Mouse (Mus musculus) intestine, embryonic 16.5 days (tissue): Measurements from ENCODE around the gene Cby3. TPM values are rescaled to one million over a fixed set of nuclear protein-coding genes. Genes with fewer than 3 reads are reported as not detected.
"Not testable (repeated sequence)": the region's sequence is repeated elsewhere in the genome, so short reads cannot be mapped to it uniquely, and the experiment has no call there.

Experiments
- ATAC-seq: fragments of 200-750 bp; cut with Nextera tagmentation; 2 replicates; pipeline ENCODE4 v1.8.0; 2017; ENCODE audit warnings: moderate TSS enrichment, moderate library complexity
- H3K27ac ChIP-seq: fragments of 300-500 bp; sonication (generic); 2 replicates; pipeline ENCODE4 v1.5.1; 2014; ENCODE audit warnings: mild to moderate bottlenecking, low read length
- H3K27me3 ChIP-seq: fragments of 300-500 bp; sonication (generic); replicated peaks from 2 replicates; pipeline ENCODE4 v1.6.1; 2014; ENCODE audit warnings: low read length, control low read depth, mixed read lengths; ENCODE audit not compliant: control insufficient read depth, insufficient read depth
- H3K36me3 ChIP-seq: fragments of 300-500 bp; sonication (generic); 2 replicates; pipeline ENCODE4 v1.6.1; 2014; ENCODE audit warnings: low read length, control low read depth; ENCODE audit not compliant: control insufficient read depth, insufficient read depth
- H3K4me1 ChIP-seq: fragments of 300-500 bp; sonication (generic); 2 replicates; pipeline ENCODE4 v1.6.1; 2014; ENCODE audit warnings: low read length, control low read depth, mixed read lengths; ENCODE audit not compliant: control insufficient read depth, insufficient read depth
- H3K4me2 ChIP-seq: fragments of 300-500 bp; sonication (generic); 2 replicates; pipeline ENCODE4 v1.6.1; 2014; ENCODE audit warnings: low read depth, low read length, control low read depth
- H3K4me3 ChIP-seq: fragments of 300-500 bp; sonication (generic); 2 replicates; pipeline ENCODE4 v1.5.1; 2014; ENCODE audit warnings: mild to moderate bottlenecking, low read length
- H3K9ac ChIP-seq: fragments of 300-500 bp; sonication (generic); 2 replicates; pipeline ENCODE4 v1.6.1; 2014; ENCODE audit warnings: low read depth, low read length
- H3K9me3 ChIP-seq: fragments of 300-500 bp; sonication (generic); 2 replicates; pipeline ENCODE4 v1.6.1; 2016; ENCODE audit warnings: low read length, control low read depth; ENCODE audit not compliant: control insufficient read depth
- WGBS: fragments of 180-500 bp; shearing (Covaris S2); extraction: QIAGEN DNeasy Blood & Tissue Kit; methylation state at CpG from one replicate; pipeline ENCODE4 v1.1.7; 2014; 5-methylcytosine and 5-hydroxymethylcytosine counted together
- polyA plus RNA-seq: library from polyadenylated mRNA; unstranded; fragments of >200 nt; fragmentation: Nextera tagmentation; extraction: Ambion mirVana; gene quantifications from 2 replicates; pipeline ENCODE4 v1.2.1, GENCODE M21; 2015

Gene Cby3
- 0.20 and 0.21 TPM in 2 replicates for polyA plus RNA-seq

DNA sequence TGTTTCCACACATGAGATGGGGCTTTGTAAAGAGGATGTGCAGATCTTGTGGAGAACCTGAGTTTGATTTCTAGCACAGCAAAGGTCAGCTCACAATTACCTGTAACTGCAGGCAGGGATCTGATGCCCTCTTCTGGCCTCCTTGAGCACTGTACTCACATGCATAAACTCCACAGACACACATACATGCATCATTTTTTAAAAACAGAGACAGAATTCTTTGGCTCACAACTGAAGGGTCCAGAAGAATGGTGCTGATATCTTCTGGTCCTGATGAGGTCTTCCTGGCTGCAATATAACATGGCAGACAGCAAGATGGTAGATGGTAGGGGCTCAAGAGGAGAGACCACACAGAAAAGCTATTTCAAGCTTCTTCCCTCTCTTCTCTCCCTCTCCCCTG lies at the start of gene Cby3:
Gene Cby3, plus strand, starts transcription at position 301 of the 400 bp plus-strand sequence.
- H3K9me3 ChIP-seq, result no peaks in the 10 kb centered on the region
- 0 out of 2 replicates have a peak, but pooled peaks cover 4% of the 10 kb centered on the region for H3K4me1 ChIP-seq
- H3K9ac ChIP-seq, result no peak within 1 kb of the TSS
- no peak within 1 kb of the TSS for H3K27ac ChIP-seq
- H3K4me3 ChIP-seq, result no peak within 1 kb of the TSS
- H3K27me3 ChIP-seq, result no peaks in the 10 kb centered on the region
- no peaks in the 10 kb centered on the region for H3K36me3 ChIP-seq
- ATAC-seq, result no peak
- H3K4me2 ChIP-seq, result no peak within 1 kb of the TSS

DNA sequence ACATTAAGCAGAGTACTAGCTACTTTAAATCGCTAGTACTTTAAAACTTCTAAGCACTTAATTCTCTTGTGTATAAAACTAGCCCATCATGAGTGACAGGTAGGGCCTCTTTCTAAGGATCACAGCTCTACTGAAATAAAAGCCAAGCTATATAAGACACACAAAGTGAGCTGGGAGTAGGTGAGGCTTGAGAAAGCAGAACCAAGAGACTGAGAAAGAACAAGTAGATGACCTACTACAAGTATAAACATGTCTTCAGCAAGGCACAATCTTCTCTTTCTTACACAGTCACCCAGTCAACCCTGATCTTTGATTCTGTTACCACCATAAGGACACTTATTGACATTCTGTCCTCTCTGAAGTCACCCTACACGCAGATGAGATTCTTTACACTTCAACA lies 41.5 kb upstream of the Cby3 start:
- H3K4me1 ChIP-seq, result peaks cover 7% of the 10 kb centered on the region; the same call in 1 of the 2 replicates
- no peak overlapping the region for H3K9ac ChIP-seq
- no peak for ATAC-seq
- H3K36me3 ChIP-seq, result peaks cover 10% of the 10 kb centered on the region; the same call in 1 of the 2 replicates
- WGBS, result 70% methylated on average over 2 of the region's 2 CpGs
- no peaks in the 10 kb centered on the region for H3K9me3 ChIP-seq
- no peak overlapping the region for H3K27ac ChIP-seq
- H3K4me3 ChIP-seq, result no peak overlapping the region
- H3K27me3 ChIP-seq, result no peaks in the 10 kb centered on the region
- no peak overlapping the region for H3K4me2 ChIP-seq

DNA sequence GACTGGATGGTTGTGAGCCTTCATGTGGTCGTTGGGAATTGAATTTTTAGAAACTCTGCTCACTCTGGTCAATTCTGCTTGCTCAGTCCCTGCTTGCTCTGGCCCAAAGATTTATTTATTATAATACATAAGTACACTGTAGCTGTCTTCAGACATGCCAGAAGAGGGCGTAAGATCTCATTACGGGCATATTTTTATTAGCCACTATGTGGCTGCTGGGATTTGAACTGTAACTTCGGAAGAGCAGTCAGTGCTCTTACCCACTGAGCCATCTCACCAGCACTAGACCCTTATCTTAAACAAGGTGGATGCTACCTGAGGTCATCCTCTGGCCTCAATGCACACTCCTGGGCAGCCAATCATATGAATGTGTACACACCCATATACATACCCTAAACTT lies 34.9 kb upstream of the Cby3 start:
- not testable (repeated sequence) for H3K27ac ChIP-seq, H3K36me3 ChIP-seq, ATAC-seq, H3K4me2 ChIP-seq, H3K27me3 ChIP-seq, H3K9ac ChIP-seq, H3K4me3 ChIP-seq, H3K9me3 ChIP-seq
- H3K4me1 ChIP-seq, result peaks cover 17% of the 10 kb centered on the region
- WGBS, result 78% methylated on average over 4 of the region's 4 CpGs

DNA sequence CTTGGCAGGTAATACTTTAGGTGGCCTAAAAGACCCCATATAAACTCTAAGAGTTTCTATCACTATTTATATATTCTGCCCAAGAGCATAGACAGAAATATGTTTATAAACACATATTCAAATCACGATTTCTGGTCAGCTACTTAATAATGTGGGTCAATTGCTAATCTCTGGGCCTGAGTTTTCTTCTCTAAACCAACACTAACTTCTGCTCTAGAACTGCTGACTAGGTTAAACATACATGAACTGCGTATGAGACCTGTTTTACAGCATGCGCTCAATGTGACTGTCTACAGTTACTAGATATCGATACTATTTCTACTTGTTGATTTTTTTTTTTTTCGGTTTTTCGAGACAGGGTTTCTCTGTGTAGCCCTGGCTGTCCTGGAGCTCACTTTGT lies 33.0 kb upstream of the Cby3 start:
- Histone ChIP-seq H3K4me2 (0 out of 2 replicates have a peak overlapping the region, but pooled peaks have one; percentile 5), H3K27me3 (no peaks in the 10 kb centered on the region), H3K9ac (no peak overlapping the region), H3K4me3 (no peak overlapping the region), H3K9me3 (no peaks in the 10 kb centered on the region), H3K27ac (no peak overlapping the region), H3K4me1 (peaks cover 17% of the 10 kb centered on the region), H3K36me3 (no peaks in the 10 kb centered on the region)
- ATAC-seq, result no peak
- WGBS, result 84% methylated on average over 6 of the region's 6 CpGs

DNA sequence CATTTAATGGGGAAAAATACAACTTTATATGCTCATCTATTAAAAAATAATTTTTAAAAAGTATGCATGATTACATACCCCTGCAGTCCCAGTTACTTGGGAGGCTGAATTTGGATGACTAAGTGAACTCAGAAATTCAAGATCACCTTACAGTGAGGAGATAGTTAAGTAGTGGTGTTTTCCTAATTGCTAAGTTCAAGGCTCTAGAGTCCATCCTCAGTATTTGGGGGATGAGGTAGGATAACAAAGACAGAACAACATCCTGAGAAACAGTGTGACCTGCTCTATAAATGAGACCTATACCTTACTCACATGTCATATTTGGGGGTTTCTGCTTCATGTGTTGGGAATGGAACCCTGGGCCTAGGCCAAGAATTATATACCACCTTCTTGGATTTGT lies 31.9 kb upstream of the Cby3 start:
- no peak for ATAC-seq
- peak overlapping the region; percentile 22; the same call in 1 of the 2 replicates for H3K4me2 ChIP-seq
- H3K9ac ChIP-seq, result no peak overlapping the region
- H3K4me3 ChIP-seq, result no peak overlapping the region
- no peaks in the 10 kb centered on the region for H3K36me3 ChIP-seq
- peaks cover 17% of the 10 kb centered on the region for H3K4me1 ChIP-seq
- no peak overlapping the region for H3K27ac ChIP-seq
- no peaks in the 10 kb centered on the region for H3K27me3 ChIP-seq
- no peaks in the 10 kb centered on the region for H3K9me3 ChIP-seq

DNA sequence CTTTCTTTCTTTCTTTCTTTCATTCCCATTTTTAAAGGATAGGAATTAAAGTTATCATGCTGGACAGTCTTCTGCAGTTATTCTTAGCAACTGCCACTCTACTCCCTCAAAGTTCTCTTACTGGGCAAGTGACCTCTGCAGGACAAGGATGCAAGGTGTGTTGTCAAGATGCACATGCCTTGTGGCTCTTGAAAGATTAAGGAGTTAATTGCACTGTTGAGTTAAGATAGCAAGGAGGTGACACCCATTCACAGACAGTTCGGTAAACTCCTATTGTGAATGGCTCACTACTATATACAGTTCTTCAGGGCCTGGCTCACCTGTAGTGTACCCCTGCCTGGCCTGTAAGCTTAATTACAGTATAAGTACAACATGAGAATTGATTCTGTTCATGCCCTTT lies 30.4 kb upstream of the Cby3 start:
- peaks cover 14% of the 10 kb centered on the region for H3K4me1 ChIP-seq
- peak overlapping the region; percentile 99; the same call in 1 of the 2 replicates for H3K9ac ChIP-seq
- peak overlapping the region; percentile 92 for H3K4me3 ChIP-seq
- H3K36me3 ChIP-seq, result no peaks in the 10 kb centered on the region
- H3K4me2 ChIP-seq, result peak overlapping the region; percentile 70
- no peaks in the 10 kb centered on the region for H3K27me3 ChIP-seq
- 23% methylated on average over 1 of the region's 1 CpGs for WGBS
- no peaks in the 10 kb centered on the region for H3K9me3 ChIP-seq
- no peak overlapping the region for H3K27ac ChIP-seq
- ATAC-seq, result no peak

DNA sequence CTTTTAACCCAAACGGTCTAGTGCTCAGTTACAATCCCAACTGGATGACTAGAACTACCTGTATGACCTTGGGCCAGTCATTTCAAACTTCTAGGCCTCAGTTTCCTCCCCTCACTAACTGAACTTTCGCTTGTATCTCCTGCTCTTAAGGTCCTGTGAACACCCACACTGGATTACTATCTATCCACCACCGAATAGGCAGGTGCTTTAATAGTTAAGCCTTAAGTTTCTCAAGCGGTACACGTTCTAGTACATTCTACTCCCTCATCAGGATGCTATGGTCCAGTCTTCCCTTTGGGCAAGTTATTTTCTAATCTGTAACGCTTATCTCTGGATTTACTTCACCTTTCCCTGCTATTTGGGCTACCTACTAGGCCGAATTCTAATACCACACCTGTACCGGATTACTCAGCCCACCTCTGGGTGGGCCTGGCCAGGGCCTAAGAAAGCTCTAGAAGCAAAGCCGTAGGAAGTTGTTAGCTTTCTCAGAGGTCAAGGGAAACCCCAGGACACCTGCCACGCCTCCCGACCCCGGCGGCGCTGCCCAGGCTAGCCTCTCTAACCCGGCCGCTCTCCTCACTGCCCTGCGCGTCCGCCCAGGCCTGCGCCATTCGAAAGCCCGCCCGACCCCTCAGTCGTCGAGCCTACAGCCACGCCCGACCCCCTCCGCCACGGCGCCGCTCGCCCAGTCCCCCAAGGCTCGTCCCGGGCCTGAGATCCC lies 29.4 kb upstream of the Cby3 start:
- under 1% methylated on average over 34 of the region's 34 CpGs for WGBS
- no peaks in the 10 kb centered on the region for H3K27me3 ChIP-seq

DNA sequence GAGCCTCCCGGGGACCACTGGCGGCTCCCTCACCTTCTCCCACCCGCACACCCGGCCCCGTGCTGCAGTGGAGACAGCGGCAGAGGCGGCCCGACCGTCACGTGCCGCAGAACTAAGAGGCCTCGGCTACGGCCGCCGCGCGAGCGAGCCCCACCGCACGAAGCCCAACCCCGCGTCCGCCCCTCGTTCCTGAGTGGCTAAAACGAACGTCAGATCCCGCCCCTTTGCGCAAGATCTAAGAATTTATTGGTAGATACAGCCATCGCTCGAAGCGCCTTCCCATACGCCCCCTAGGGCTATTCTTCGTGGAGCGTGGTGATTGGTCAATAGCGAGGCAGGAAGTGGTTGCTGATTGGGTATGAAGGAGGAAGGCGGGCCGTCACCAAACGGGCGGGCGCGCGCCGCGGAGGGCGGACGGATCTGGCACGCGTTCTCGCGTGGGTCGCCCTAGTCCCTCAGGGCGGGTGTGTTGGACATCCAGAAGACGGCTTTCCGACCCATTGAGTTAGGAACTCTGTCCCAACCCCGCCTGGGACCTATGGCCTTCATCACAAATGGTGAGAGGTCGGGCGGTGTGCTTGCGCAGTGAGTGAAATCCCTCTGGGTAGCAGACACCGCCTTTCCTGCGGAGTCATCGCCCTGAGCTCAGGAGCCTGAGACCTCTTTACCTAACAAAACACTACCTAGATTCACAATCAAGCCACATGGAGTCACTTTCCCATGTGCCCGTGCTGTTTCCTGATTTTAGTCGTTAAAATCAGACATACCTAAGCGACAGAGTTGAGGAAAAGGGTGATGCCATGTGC lies 28.6 kb upstream of the Cby3 start, which contains the start of gene Canx:
Gene Canx, minus strand, starts transcription at position 178 of the 806 bp plus-strand sequence.
- H3K4me1 ChIP-seq, result peaks cover 14% of the 10 kb centered on the region
- H3K4me3 ChIP-seq, result peak within 1 kb of the TSS; percentile 92
- ATAC-seq, result peak; percentile 98
- H3K36me3 ChIP-seq, result no peaks in the 10 kb centered on the region
- no peaks in the 10 kb centered on the region for H3K9me3 ChIP-seq
- under 1% methylated on average over 64 of the region's 64 CpGs for WGBS
- H3K9ac ChIP-seq, result peak within 1 kb of the TSS; percentile 99
- peak within 1 kb of the TSS; percentile 70 for H3K4me2 ChIP-seq
- H3K27ac ChIP-seq, result peak within 1 kb of the TSS; percentile 92
- no peaks in the 10 kb centered on the region for H3K27me3 ChIP-seq

More for the DNA sequence above, 29.4 kb upstream of the Cby3 start:
- peak overlapping the region; percentile 92 for H3K4me3 ChIP-seq
- H3K9me3 ChIP-seq, result no peaks in the 10 kb centered on the region
- peak overlapping the region; percentile 70 for H3K4me2 ChIP-seq
- peak overlapping the region; percentile 99 for H3K9ac ChIP-seq
- peaks cover 14% of the 10 kb centered on the region for H3K4me1 ChIP-seq
- peak overlapping the region; percentile 90 for H3K27ac ChIP-seq
- H3K36me3 ChIP-seq, result no peaks in the 10 kb centered on the region
- peak; percentile 70 for ATAC-seq

DNA sequence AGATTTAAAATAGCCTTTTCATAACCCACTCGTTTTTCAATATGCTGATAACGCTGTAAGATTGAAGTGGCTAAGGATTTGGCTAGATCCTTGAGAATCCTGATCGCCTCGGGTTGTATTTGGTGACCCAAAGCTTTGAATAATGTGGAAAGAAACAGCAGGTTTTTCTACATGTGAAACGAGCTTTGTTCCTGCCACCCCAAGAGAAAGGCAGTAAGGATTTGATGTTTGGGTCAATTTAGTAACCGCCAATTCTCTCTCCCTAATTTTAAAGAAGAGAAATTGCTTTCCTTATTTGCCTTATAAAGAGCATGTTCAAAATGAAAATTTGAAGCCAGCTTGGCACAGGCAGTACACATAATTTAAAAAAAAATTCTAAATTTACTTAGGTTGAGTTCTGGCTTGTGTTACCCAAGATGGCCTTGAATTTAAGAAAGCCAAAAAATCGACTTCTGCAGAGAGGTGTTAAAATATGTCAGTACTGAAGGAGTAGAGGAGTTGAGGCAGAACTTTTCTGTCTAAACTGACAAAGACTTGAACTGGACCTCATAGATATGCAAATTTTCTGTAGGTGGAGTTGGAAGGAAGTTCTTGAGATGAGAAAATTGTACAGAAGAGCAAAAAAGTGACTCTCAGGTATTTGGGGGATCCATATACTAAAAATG lies 27.8 kb upstream of the Cby3 start:
- no peak for ATAC-seq
- peak overlapping the region; percentile 92 for H3K27ac ChIP-seq
- peak overlapping the region; percentile 92 for H3K4me3 ChIP-seq
- H3K27me3 ChIP-seq, result no peaks in the 10 kb centered on the region
- H3K4me1 ChIP-seq, result peaks cover 14% of the 10 kb centered on the region
- no peaks in the 10 kb centered on the region for H3K9me3 ChIP-seq
- peak overlapping the region; percentile 83 for H3K9ac ChIP-seq
- H3K36me3 ChIP-seq, result no peaks in the 10 kb centered on the region
- H3K4me2 ChIP-seq, result peak overlapping the region; percentile 60
- 2% methylated on average over 7 of the region's 7 CpGs for WGBS
